Mouse (Mus musculus) erythroblast, embryonic 14.5 days (primary cell): ENCODE data around the gene Tmem135.

ENCODE experiments used
- GATA1 ChIP-seq: IDR thresholded peaks from 2 replicates; pipeline ENCODE4 v1.6.1; 2012; ENCODE audit warnings: low read length, inconsistent platforms, mixed read lengths
- TAL1 ChIP-seq: IDR thresholded peaks from 3 replicates; pipeline ENCODE4 v1.6.1; 2012; ENCODE audit warnings: low read length, inconsistent platforms, mixed read lengths

GRCm38 (mm10) chr7:89371623-89372295, 32.3 kb downstream of the Tmem135 start:
- no peak for TF ChIP-seq GATA1
- no peak for TF ChIP-seq TAL1
